Mouse (Mus musculus) thymus, postnatal 25 days (tissue): Measurements from ENCODE around the gene Ttc7b.

Source experiments
- DNase-seq: peaks from one replicate; pipeline ENCODE4 v3.0.0; 2022

Ttc7b gene

DNA sequence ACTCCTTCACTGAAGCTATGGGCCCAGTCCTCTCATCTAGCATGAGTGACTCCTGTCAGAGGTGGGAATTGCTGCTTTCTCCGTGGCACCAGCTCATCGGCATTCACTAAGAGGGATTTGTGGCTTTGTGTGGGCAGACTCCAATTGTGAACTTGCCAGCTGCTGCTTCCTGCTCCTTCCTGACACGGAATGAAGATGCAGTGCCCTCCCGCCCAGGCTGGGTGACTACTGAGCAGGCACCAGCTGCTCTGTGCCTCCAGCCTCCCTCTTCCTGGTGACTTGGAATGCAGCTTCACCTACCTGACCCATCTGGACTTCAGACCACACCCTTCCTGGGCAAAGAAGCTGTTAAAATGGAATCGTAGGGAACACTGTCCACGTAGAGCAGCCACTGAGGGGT lies 257.8 kb downstream of the Ttc7b start:
- no peak for DNase-seq

DNA sequence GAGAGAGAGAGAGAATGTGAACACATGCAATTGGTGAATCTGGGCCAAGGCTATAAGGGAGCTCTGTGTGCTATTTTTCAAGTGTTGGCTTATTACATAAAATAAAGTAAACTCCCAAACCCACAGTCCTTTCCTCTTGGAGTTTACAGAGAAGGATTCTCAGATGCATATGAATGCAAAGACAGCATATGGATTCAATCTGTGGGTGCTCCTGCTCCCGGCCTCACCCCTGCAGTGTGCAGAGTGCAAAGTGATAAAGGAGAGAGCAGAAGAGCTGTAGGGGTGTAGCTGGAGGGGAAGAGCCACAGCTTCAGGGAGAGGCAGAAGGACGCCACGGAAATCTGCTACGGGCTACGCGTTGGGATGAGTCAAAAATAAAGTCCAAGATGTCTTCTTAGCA lies 258.9 kb downstream of the Ttc7b start:
- no peak for DNase-seq

DNA sequence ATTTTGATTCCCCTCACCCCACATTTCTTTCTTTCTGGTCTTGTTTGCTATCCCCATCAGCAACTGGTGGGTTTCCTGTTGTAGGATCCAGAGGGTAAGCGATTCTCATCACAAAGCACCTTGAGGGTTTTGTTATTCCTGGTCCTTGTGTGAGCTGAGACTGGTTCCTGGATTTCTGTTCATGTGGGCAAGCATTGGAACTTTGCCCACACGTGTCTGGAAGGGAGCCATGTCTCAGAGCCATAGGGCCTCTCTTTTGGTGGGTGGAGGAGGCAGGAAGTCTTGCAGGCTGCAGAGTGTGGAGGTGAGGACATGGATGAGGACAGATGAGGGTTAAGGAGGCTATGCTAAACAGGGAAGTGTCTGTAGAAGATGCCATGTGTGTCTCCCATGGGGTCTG lies 260.5 kb downstream of the Ttc7b start:
- no peak for DNase-seq

DNA sequence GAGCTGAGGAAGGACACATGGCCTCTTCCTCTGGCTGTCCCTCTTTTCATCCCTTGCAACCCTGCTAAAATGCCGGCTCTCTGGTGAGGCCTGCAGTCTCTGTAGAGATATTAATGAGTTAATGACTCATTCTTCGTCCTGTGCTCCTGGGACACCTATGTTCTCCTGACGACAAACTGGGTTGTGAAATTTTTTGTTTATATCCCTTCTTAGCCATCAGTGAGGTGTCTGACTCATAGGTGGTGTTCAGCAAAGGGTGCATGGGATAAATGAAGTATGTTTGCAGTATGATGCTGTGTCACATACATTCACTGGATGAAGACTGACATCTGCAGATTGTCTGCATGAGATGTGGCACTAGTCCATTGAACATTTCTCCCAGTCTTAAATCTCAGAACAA lies 262.8 kb downstream of the Ttc7b start:
- DNase-seq, result no peak

DNA sequence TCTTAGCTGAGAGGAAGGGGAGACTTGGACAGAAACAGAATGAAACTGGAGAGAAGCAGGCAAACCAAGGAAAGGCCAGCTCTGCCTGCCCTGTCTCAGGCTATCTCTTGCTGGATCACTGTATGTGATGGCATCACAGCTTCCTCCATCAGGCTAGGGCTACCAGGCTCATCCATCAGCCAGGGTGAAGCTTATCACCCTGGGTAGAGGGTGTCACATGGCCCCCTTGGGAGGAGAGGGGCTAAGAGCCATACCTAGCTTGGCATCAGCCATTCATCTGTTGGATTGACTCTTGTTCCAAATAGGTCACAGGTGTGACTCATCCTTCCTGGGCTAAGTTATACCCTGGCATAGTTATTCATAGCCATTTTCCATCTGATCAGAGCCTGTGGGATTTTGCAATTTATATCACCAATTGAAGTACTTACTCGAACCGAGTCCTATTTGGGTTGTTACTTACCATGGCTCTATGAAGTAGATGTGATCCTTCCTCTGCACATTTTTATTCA lies 265.1 kb downstream of the Ttc7b start:
- no peak for DNase-seq

GRCm38 (mm10) chr12:100254471-100254870 lies 266.2 kb downstream of the Ttc7b start:
- DNase-seq, result no peak
